Mouse (Mus musculus) heart, embryonic 16.5 days (tissue): ENCODE results near the gene Olfr497. TPM values are rescaled to one million over a fixed set of nuclear protein-coding genes. Genes with fewer than 3 reads are reported as not detected.

Experiments used
- ATAC-seq: fragments of 200-750 bp; cut with Nextera tagmentation; replicated peaks from 2 replicates; pipeline ENCODE4 v1.8.0; 2017; ENCODE audit warnings: moderate number of reproducible peaks; ENCODE audit not compliant: insufficient read depth, low FRiP score; ENCODE audit errors: extremely low read depth
- H3K27ac ChIP-seq: fragments of 300-500 bp; sonication (generic); 2 replicates; pipeline ENCODE4 v1.5.1; 2014; ENCODE audit warnings: mild to moderate bottlenecking, low read length, control low read depth, moderate library complexity
- H3K27me3 ChIP-seq: fragments of 300-500 bp; sonication (generic); 2 replicates; pipeline ENCODE4 v1.6.1; 2014; ENCODE audit warnings: low read length, mixed read lengths; ENCODE audit not compliant: control insufficient read depth, insufficient read depth
- H3K36me3 ChIP-seq: fragments of 300-500 bp; sonication (generic); 2 replicates; pipeline ENCODE4 v1.6.1; 2014; ENCODE audit not compliant: control insufficient read depth, insufficient read depth
- H3K4me1 ChIP-seq: fragments of 300-500 bp; sonication (generic); 2 replicates; pipeline ENCODE4 v1.6.1; 2014; ENCODE audit warnings: low read length, mixed read lengths; ENCODE audit not compliant: control insufficient read depth, insufficient read depth
- H3K4me2 ChIP-seq: fragments of 300-500 bp; sonication (generic); 2 replicates; pipeline ENCODE4 v1.6.1; 2014; ENCODE audit warnings: low read depth, mild to moderate bottlenecking, control low read depth, low read length
- H3K4me3 ChIP-seq: fragments of 300-500 bp; sonication (generic); 2 replicates; pipeline ENCODE4 v1.5.1; 2014; ENCODE audit warnings: mild to moderate bottlenecking, control low read depth, low read length
- H3K9ac ChIP-seq: fragments of 300-500 bp; sonication (generic); 2 replicates; pipeline ENCODE4 v1.6.1; 2014; ENCODE audit warnings: low read length, control low read depth
- H3K9me3 ChIP-seq: fragments of 300-500 bp; sonication (generic); replicated peaks from 2 replicates; pipeline ENCODE4 v1.6.1; 2016; ENCODE audit warnings: low read length; ENCODE audit not compliant: control insufficient read depth
- WGBS: fragments of 180-500 bp; shearing (Covaris S2); extraction: QIAGEN DNeasy Blood & Tissue Kit; methylation state at CpG from one replicate; pipeline ENCODE4 v1.1.7; 2014; 5-methylcytosine and 5-hydroxymethylcytosine counted together
- polyA plus RNA-seq: library from polyadenylated mRNA; unstranded; fragments of >200 nt; fragmentation: Nextera tagmentation; extraction: Ambion mirVana; gene quantifications from 2 replicates; pipeline ENCODE4 v1.2.1, GENCODE M21; 2015

Gene Olfr497
- polyA plus RNA-seq = not detected in 2 replicates

GRCm38 (mm10) chr7:108420121-108420520 is at the start of gene Olfr497:
Gene Olfr497, plus strand, starts transcription at chr7:108420421.
- H3K4me3 ChIP-seq = no peak within 1 kb of the TSS
- WGBS = 48% methylated on average over 2 of the region's 2 CpGs
- H3K36me3 ChIP-seq = no peaks in the 10 kb centered on the region
- ATAC-seq = no peak
- no peaks in the 10 kb centered on the region for H3K4me1 ChIP-seq
- H3K4me2 ChIP-seq = no peak within 1 kb of the TSS
- H3K27ac ChIP-seq = no peak within 1 kb of the TSS
- H3K9ac ChIP-seq = no peak within 1 kb of the TSS
- H3K27me3 ChIP-seq = no peaks in the 10 kb centered on the region
- H3K9me3 ChIP-seq = no peaks in the 10 kb centered on the region

GRCm38 (mm10) chr7:108392867-108393266 is 27.4 kb upstream of the Olfr497 start, which contains the start of gene Olfr495:
Gene Olfr495, plus strand, starts transcription at chr7:108393167.
- 53% methylated on average over 1 of the region's 1 CpGs for WGBS
- no peaks in the 10 kb centered on the region for H3K27me3 ChIP-seq
- no peak within 1 kb of the TSS for H3K9ac ChIP-seq
- no peak for ATAC-seq
- H3K27ac ChIP-seq = no peak within 1 kb of the TSS
- H3K4me1 ChIP-seq = no peaks in the 10 kb centered on the region
- no peaks in the 10 kb centered on the region for H3K9me3 ChIP-seq
- no peak within 1 kb of the TSS for H3K4me2 ChIP-seq
- no peaks in the 10 kb centered on the region for H3K36me3 ChIP-seq
- no peak within 1 kb of the TSS for H3K4me3 ChIP-seq

GRCm38 (mm10) chr7:108465026-108465425 is 44.8 kb downstream of the Olfr497 start, which contains the start of gene Olfr498:
Gene Olfr498, plus strand, starts transcription at chr7:108465326.
- WGBS = 64% methylated on average over 1 of the region's 1 CpGs
- no peak for ATAC-seq
- H3K4me2 ChIP-seq = no peak within 1 kb of the TSS
- H3K27ac ChIP-seq = no peak within 1 kb of the TSS
- no peaks in the 10 kb centered on the region for H3K36me3 ChIP-seq
- no peaks in the 10 kb centered on the region for H3K4me1 ChIP-seq
- H3K9ac ChIP-seq = no peak within 1 kb of the TSS
- H3K9me3 ChIP-seq = no peaks in the 10 kb centered on the region
- no peak within 1 kb of the TSS for H3K4me3 ChIP-seq
- H3K27me3 ChIP-seq = no peaks in the 10 kb centered on the region

Other genes starting within 250 kb of the Olfr497 start
- not detected in 2 replicates for gene Olfr486, start 247.7 kb upstream of the Olfr497 start, polyA plus RNA-seq
- gene Olfr487, start 205.8 kb upstream of the Olfr497 start, polyA plus RNA-seq = not detected in 2 replicates
- not detected in 2 replicates for gene Olfr488, start 162.1 kb upstream of the Olfr497 start, polyA plus RNA-seq
- not detected in 2 replicates for gene Olfr490, start 131.5 kb upstream of the Olfr497 start, polyA plus RNA-seq
- gene Olfr491, start 107.0 kb upstream of the Olfr497 start, polyA plus RNA-seq = not detected in 2 replicates
- gene Olfr492, start 96.7 kb upstream of the Olfr497 start, polyA plus RNA-seq = not detected in 2 replicates
- not detected in 2 replicates for gene Olfr493, start 73.4 kb upstream of the Olfr497 start, polyA plus RNA-seq
- not detected in 2 replicates for gene Olfr494, start 55.1 kb upstream of the Olfr497 start, polyA plus RNA-seq
- not detected in 2 replicates for gene Olfr495, start 27.3 kb upstream of the Olfr497 start, polyA plus RNA-seq
- gene Olfr498, start 44.9 kb downstream of the Olfr497 start, polyA plus RNA-seq = not detected in 2 replicates
- gene Olfr502, start 104.6 kb downstream of the Olfr497 start, polyA plus RNA-seq = not detected in 2 replicates
- not detected in 2 replicates for gene Olfr503, start 124.1 kb downstream of the Olfr497 start, polyA plus RNA-seq
- not detected in 2 replicates for gene Olfr504, start 145.4 kb downstream of the Olfr497 start, polyA plus RNA-seq
- gene Olfr506, start 190.4 kb downstream of the Olfr497 start, polyA plus RNA-seq = not detected in 2 replicates
- not detected in 2 replicates for gene Olfr507, start 201.4 kb downstream of the Olfr497 start, polyA plus RNA-seq
- gene Olfr508, start 209.6 kb downstream of the Olfr497 start, polyA plus RNA-seq = not detected in 2 replicates
- not detected in 2 replicates for gene Olfr509, start 231.5 kb downstream of the Olfr497 start, polyA plus RNA-seq
- gene Olfr510, start 246.0 kb downstream of the Olfr497 start, polyA plus RNA-seq = not detected in 2 replicates